Mouse (Mus musculus) stomach, embryonic 14.5 days (tissue): Measurements from ENCODE around the gene Fads2. TPM values are rescaled to one million over a fixed set of nuclear protein-coding genes. Genes with fewer than 3 reads are reported as not detected.

Experiments used
- ATAC-seq: fragments of 200-750 bp; cut with Nextera tagmentation; 2 replicates; pipeline ENCODE4 v1.8.0; 2017; ENCODE audit warnings: low read depth, moderate TSS enrichment; ENCODE audit not compliant: insufficient number of reproducible peaks, insufficient read depth, low FRiP score
- H3K27ac ChIP-seq: fragments of 300-500 bp; sonication (generic); 2 replicates; pipeline ENCODE4 v1.5.1; 2014; ENCODE audit warnings: mild to moderate bottlenecking, low read length, moderate library complexity, mixed read lengths
- H3K27me3 ChIP-seq: fragments of 300-500 bp; sonication (generic); 2 replicates; pipeline ENCODE4 v1.6.1; 2014; ENCODE audit warnings: low read length, control low read depth, mixed read lengths; ENCODE audit not compliant: control insufficient read depth, insufficient read depth
- H3K36me3 ChIP-seq: fragments of 300-500 bp; sonication (generic); 2 replicates; pipeline ENCODE4 v1.6.1; 2014; ENCODE audit warnings: mild to moderate bottlenecking, control low read depth, low read length, moderate library complexity, mixed read lengths; ENCODE audit not compliant: control insufficient read depth, insufficient read depth
- H3K4me1 ChIP-seq: fragments of 300-500 bp; sonication (generic); 2 replicates; pipeline ENCODE4 v1.6.1; 2014; ENCODE audit warnings: low read length, control low read depth, mixed read lengths; ENCODE audit not compliant: control insufficient read depth, insufficient read depth
- H3K4me2 ChIP-seq: fragments of 300-500 bp; sonication (generic); replicated peaks from 2 replicates; pipeline ENCODE4 v1.6.1; 2014; ENCODE audit warnings: low read depth, low read length, control low read depth
- H3K4me3 ChIP-seq: fragments of 300-500 bp; sonication (generic); 2 replicates; pipeline ENCODE4 v1.5.1; 2014; ENCODE audit warnings: low read depth, low read length, control low read depth
- H3K9ac ChIP-seq: fragments of 300-500 bp; sonication (generic); replicated peaks from 2 replicates; pipeline ENCODE4 v1.6.1; 2014; ENCODE audit warnings: low read depth, mild to moderate bottlenecking, control low read depth, low read length, moderate library complexity, mixed read lengths
- H3K9me3 ChIP-seq: fragments of 300-500 bp; sonication (generic); 2 replicates; pipeline ENCODE4 v1.6.1; 2016; ENCODE audit warnings: low read depth, low read length, control low read depth; ENCODE audit not compliant: control insufficient read depth
- WGBS: fragments of 180-500 bp; shearing (Covaris S2); extraction: QIAGEN DNeasy Blood & Tissue Kit; methylation state at CpG from one replicate; pipeline ENCODE4 v1.1.7; 2014; 5-methylcytosine and 5-hydroxymethylcytosine counted together
- polyA plus RNA-seq: library from polyadenylated mRNA; unstranded; fragments of >200 nt; fragmentation: Nextera tagmentation; extraction: Ambion mirVana; gene quantifications from 2 replicates; pipeline ENCODE4 v1.2.1, GENCODE M21; 2014

The Fads2 gene
- polyA plus RNA-seq, 1 experiment from 2014 or later = 49.1 TPM

DNA sequence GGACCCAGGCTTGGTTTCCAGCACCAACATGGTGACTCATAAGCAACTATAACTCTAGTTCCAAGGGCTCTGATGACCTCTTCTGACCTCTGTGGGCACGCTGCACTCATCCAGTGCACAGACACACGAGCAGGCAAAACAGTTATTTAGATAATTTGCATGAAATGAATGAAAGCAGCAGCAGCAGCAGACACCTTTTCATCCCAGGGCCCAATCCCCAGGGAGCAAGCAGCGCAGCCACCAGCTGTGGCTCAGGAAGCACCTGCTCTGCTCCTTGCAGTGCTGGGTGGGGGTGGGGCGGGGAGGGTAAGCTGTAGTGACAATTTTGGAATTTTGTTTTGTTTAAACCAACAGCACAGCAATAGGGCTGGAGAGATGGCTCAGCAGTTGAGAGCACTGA lies 29.7 kb downstream of the Fads2 start:
- Histone ChIP-seq H3K36me3 (peaks cover 76% of the 10 kb centered on the region), H3K9ac (no peak overlapping the region), H3K9me3 (0 out of 2 replicates have a peak, but pooled peaks cover 2% of the 10 kb centered on the region), H3K4me1 (no peaks in the 10 kb centered on the region), H3K4me3 (no peak overlapping the region), H3K27me3 (no peaks in the 10 kb centered on the region), H3K27ac (no peak overlapping the region), H3K4me2 (no peak overlapping the region)
- no peak for ATAC-seq
- WGBS = 85% methylated on average over 4 of the region's 4 CpGs

DNA sequence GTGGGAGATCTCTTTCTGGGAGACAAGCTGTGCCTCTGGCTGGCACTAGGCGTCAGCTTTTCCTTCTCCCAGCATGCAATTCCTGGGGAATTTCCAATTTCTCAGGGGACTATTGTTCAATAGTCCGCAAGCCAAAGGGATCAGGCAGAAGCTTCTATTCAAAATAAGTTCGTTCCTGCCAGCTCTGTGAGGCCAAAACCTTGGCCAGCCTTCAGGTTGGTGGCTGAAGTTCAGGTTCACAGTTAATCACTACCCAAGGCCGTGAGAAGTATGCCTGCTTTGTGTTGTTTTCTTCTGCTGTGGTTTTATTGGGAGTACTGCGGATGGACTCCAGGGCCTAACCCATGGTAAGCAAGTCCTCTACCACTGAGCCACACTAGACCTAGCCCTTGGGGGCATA lies 30.4 kb downstream of the Fads2 start:
- WGBS = 84% methylated on average over 5 of the region's 5 CpGs
- Histone ChIP-seq H3K4me1 (no peaks in the 10 kb centered on the region), H3K27ac (no peak overlapping the region), H3K4me3 (no peak overlapping the region), H3K9me3 (0 out of 2 replicates have a peak, but pooled peaks cover 2% of the 10 kb centered on the region), H3K27me3 (no peaks in the 10 kb centered on the region), H3K4me2 (no peak overlapping the region), H3K9ac (no peak overlapping the region), H3K36me3 (peaks cover 74% of the 10 kb centered on the region)
- no peak for ATAC-seq

DNA sequence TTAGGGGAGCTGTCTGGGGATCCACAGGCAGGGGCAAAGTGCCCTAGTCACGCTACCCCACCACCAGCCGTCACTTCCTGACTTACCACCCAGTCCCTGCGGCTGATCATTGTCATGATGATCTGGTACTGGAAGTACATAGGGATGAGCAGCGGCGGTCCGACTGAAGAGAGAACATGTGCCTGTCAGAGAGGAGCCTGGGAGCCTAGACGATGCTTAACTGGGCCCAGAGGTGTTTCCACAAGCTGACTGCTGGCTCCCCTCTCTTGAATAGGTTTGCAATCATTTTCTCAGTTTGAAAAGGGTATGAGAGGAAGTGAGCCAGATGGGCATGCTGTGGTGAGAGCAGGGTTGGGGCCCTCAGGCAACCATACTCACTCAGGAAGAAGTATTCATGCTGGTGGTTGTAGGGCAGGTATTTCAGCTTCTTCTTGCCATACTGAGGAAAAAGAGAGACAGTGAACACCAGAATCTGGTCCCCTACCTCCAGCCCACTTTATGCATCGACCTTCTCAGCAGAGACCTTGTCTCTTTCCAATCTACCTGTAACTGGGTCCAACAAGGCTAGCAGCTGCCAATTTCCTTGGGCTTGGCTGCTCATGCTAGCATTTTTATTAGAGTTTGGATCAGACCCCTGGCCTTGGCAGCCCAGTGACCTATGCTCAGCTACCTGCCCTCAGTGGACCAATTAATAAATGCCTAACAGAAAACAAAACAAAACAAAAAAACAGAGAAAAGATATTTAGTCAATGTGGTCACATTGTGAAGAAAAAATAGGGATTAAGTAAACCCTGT lies 31.2 kb downstream of the Fads2 start:
- Histone ChIP-seq H3K4me2 (no peak overlapping the region), H3K9me3 (0 out of 2 replicates have a peak, but pooled peaks cover 2% of the 10 kb centered on the region), H3K4me3 (no peak overlapping the region), H3K27ac (no peak overlapping the region), H3K9ac (no peak overlapping the region), H3K36me3 (peaks cover 72% of the 10 kb centered on the region), H3K27me3 (no peaks in the 10 kb centered on the region), H3K4me1 (no peaks in the 10 kb centered on the region)
- ATAC-seq = no peak
- WGBS = 97% methylated on average over 8 of the region's 8 CpGs

DNA sequence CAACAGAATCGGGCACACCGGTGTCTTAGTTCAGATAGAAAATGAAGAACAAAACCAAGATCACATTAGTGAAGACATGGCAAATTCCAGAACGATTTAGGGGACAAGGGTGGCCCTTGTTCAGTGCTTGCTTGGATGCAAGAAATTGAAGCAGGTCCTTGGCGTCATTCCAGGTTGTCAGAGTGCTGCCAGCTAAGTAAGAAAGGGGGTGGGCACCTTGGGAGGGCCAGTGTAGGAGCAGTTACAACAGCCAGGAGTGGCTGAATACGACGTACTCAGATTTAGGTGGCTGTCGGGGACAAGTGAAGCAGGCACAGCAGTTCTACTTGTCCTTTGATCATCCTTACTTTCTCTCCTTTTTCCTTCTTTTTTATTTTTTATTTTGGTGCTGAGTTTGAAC lies 33.8 kb downstream of the Fads2 start:
- 88% methylated on average over 7 of the region's 7 CpGs for WGBS
- Histone ChIP-seq H3K4me3 (no peak overlapping the region), H3K4me2 (no peak overlapping the region), H3K36me3 (peaks cover 74% of the 10 kb centered on the region), H3K9ac (no peak overlapping the region), H3K27ac (no peak overlapping the region), H3K9me3 (no peaks in the 10 kb centered on the region), H3K27me3 (no peaks in the 10 kb centered on the region), H3K4me1 (no peaks in the 10 kb centered on the region)
- ATAC-seq = no peak

DNA sequence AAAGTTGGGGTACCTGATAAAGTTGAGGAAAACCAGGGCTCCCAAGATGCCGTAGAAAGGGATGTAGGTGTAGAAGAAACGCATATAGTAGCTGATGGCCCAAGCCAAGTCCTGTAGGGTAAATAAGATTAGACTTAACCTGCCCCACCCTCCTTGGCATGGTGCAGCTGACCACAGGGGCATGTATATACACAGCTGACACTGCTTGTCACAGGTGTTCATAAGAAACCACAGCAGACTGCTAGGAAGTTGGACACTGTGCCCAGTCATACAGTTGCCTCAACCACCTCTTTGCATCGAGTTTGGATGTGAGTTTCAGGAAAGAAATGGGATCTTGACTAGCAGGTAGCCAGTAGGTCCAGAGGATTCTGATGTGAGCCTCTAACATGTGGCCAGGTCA lies 35.0 kb downstream of the Fads2 start:
- Histone ChIP-seq H3K9ac (no peak overlapping the region), H3K27me3 (no peaks in the 10 kb centered on the region), H3K27ac (no peak overlapping the region), H3K4me2 (no peak overlapping the region), H3K36me3 (peaks cover 75% of the 10 kb centered on the region), H3K4me3 (no peak overlapping the region), H3K4me1 (no peaks in the 10 kb centered on the region), H3K9me3 (no peaks in the 10 kb centered on the region)
- 92% methylated on average over 3 of the region's 3 CpGs for WGBS
- no peak for ATAC-seq

DNA sequence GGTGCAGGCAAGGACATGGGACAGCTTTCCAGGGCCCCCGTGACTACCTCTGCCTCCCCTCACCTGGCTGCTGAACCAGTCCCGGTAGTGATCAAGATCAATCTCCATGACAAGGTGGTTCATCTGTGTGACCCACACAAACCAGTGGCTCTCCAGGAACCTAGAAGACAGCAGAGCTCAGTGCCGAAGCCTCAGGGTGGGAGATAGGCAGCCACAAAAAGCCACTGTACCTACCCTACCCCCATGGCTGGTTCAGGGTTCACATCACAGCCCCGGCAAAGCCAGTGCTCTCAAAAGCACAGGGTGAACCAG lies 35.4 kb downstream of the Fads2 start:
- Histone ChIP-seq H3K4me1 (no peaks in the 10 kb centered on the region), H3K4me3 (no peak overlapping the region), H3K27ac (no peak overlapping the region), H3K36me3 (peaks cover 74% of the 10 kb centered on the region), H3K9ac (no peak overlapping the region), H3K9me3 (no peaks in the 10 kb centered on the region), H3K4me2 (no peak overlapping the region), H3K27me3 (no peaks in the 10 kb centered on the region)
- WGBS = 88% methylated on average over 4 of the region's 4 CpGs
- ATAC-seq = no peak

DNA sequence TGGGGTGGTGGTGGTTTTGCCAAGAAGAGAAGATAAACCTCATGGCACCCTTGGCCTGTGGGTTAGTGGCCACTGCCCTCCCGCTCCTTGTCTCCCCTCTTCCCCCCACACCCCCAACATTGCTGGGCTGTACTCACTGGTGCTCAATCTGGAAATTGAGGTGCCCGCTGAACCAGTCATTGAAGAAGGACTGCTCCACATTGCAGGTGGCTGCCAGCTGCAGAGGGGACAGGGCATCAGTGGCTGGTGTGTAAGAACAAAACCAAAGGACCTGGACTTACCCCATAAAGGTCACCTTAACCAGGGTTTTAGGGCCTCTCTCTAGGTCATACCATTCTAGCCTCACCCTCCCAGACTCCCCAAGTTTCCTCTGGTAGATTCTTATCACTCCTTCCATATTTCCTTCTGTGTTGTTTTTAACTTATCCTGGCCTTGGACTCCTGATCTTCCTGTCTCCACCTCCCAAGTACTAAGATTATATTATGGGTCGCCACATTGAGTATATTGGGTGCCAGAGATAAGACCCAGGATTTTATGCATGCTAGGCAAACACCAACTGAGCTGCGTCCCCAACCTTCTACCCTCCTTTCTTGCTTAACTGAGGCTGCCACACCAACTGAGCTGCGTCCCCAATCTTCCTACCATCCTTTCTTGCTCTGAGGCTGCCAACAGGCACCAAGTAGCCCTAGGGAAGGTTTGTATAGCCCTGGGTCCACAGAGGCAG lies 35.9 kb downstream of the Fads2 start:
- no peak overlapping the region for H3K27ac ChIP-seq

DNA sequence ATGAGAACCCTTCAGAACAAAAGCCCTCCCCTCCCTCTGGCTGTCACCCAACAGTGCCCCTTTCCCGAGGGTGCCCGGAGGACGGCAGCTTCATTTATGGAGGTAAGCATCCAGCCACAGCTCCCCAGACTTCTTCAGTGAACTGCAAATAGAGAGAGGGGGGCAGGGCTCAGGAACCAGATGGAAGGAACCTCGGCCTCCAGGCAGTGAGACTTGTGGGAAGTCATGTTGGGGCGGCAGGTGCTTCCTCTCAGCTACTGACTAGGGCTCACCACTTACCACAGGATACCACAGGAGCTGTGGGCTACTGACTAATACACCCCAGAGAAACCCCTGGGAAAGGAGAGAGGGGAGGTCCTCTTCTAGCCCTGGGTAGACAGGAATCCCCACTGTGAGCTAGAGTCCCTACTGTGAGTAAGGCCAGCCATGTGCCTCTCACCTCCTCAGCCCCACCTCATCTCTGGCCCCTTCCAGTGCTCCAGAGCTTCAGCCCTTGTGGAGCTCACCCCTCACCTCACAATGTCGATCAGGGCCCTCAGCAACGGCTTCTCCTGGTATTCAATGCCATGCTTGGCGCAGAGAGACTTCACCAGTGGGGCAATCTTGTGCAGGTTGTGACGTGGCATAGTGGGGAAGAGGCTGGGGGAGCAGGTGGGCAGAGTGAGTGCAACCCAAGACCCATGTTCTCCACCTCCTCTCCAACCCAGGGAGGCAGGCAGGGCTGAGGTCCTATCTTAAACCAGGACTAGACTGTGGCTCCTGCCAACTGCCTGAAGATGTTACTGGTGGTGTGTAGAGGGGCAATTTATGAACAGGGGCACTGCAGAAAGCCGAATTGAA lies 37.2 kb downstream of the Fads2 start:
- Histone ChIP-seq H3K9ac (no peak overlapping the region), H3K36me3 (peaks cover 60% of the 10 kb centered on the region), H3K4me2 (no peak overlapping the region), H3K27me3 (no peaks in the 10 kb centered on the region), H3K4me1 (no peaks in the 10 kb centered on the region), H3K9me3 (no peaks in the 10 kb centered on the region), H3K27ac (no peak overlapping the region), H3K4me3 (no peak overlapping the region)
- ATAC-seq = no peak
- 84% methylated on average over 10 of the region's 10 CpGs for WGBS

More for the DNA sequence above, 35.9 kb downstream of the Fads2 start:
- H3K27me3 ChIP-seq = no peaks in the 10 kb centered on the region
- H3K9me3 ChIP-seq = no peaks in the 10 kb centered on the region
- WGBS = 94% methylated on average over 5 of the region's 5 CpGs
- H3K4me2 ChIP-seq = no peak overlapping the region
- H3K36me3 ChIP-seq = peaks cover 71% of the 10 kb centered on the region
- no peak overlapping the region for H3K9ac ChIP-seq
- H3K4me1 ChIP-seq = no peaks in the 10 kb centered on the region
- no peak for ATAC-seq
- H3K4me3 ChIP-seq = no peak overlapping the region
